Mouse (Mus musculus) cerebellum, adult 8-10 months (tissue): ENCODE results near the gene Zfp652.

ENCODE experiments used
- DNase-seq: peaks from one replicate; pipeline ENCODE4 v3.0.0; 2022

Gene Zfp652

DNA sequence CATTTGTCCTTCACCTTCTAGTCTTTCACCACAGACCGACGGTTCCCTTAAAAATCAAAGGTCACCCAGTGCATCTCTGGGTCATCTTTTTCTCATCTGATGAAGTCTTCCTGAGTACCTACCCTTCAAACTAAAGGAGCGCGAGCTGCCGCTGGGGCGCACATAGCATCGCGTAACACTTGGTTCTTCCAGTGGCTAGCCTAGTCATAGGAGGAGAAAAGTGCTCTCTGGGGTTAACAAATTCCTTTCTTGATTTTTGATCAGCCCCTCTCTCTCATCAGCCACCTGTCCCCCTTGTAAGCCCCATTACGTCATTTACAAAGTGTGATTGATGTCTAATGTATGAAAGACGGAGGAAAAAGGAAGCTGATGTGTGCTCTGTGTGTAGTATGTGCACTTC lies 56.7 kb downstream of the Zfp652 start:
- no peak for DNase-seq

DNA sequence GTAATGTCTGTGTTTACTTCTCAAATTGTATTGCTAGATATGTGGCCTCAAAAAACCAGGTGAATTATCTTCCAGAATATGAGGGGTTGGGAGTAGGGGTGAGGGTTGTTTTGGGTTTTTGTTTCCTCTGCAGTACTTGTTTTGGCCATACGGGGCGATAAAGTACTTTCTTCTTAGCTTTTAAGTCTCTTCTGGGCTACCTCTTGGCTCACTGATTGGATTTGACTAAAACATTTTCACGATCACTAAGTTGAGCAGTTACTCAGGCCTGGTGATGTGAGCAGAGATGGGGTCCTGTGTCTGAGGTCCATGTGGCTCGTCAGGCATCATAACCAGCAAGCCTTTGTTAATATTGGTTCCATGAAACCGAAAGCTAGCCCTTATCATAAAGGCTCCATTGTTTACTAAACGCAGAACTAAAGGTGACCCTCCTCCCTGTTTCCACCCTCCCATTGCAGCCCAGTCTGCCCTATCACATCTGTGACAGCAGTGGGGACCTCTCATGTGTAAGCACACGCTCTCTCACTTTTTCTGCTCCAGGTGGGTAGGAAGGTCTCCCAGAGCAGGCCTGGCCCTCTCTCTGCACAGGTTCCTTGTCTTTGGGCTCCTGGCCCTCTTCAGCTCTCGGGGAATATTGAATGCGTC lies 58.4 kb downstream of the Zfp652 start:
- DNase-seq, result no peak

DNA sequence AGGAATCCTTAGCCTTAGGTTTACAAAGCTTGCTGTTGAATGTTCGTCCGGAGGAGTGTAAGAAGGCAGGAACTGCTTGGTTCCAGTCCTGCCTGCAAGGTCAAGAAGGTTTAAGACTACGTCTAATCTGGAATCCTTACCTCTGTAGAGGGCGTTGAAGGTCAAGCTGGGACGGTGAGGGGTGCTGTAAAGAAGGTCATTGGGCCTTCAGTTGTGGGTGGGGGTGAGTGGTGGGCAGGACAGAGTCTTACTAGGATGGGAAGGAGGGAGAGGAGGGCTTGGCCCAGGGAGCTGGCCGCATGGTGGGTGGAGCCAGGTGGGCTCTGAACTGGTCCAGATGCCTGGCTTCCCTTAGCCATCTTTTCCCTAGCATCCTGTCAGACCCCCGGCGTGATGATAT lies 59.2 kb downstream of the Zfp652 start:
- DNase-seq, result no peak

DNA sequence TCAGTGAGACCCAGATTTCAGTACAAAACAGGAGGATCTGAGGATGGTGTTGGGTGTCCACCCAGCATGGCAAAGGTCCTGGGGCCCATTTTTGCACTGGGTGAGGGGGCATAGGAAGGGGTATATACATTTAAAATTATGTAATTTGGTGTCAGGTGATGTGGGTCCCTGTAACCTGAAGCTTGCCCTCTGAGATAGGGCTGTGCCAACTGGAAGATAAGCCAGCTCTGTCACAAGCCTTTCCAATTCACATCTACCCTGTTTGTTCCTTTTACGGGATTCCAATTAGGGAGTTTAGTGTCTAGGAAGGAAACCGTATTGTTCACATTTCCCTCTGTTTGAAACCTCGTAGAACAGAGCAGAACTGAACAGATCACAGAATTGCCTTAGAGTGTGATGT lies 60.8 kb downstream of the Zfp652 start:
- DNase-seq, result no peak

DNA sequence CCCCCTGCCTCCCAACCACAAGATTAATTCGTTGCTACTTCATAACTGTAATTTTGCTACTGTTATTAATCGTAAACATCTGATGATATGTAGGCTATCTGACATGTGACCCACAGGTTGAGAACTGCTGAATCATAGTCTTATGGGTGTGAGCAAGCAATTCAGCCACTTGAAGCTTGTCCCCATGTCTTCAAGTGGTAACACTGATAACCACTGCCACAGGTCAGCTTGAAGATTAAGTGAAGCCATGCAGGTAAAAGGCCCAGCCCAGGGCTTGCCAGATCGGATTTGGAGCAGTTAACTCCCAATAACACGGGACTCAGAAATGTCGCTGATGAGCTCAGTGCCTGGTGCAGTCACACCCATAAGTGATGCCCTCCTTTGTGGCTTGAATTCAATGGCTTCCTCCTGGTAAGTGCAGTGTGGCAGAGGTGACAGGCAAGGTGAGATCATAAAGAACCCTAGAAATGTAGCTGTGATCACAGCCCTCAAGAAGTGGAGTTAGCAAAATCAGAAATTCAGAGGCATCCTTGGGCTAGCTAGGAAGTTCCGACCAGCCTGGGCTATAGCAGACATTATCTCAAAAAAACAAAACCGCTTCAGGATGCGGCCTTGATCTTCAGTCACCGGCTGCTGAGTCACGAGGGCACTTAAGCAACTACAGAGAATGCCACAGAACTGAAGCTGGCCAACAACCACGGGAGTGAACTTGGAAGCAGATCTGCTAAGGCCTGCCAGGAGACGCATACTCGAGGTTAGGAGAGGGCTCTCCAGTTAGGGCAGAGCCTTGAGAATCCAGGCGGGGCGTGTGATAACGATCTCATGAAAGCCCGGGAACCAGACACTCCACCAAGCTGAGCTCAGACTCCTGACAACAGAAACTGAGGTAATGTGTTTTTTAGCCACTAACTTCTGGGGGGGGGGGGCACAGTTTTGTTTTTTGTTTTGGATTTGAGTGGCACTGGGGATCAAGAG lies 65.1 kb downstream of the Zfp652 start:
- DNase-seq, result no peak

GRCm38 (mm10) chr11:95778831-95779251 lies 66.4 kb downstream of the Zfp652 start:
- no peak for DNase-seq

GRCm38 (mm10) chr11:95779366-95779765 lies 66.9 kb downstream of the Zfp652 start:
- DNase-seq, result no peak

GRCm38 (mm10) chr11:95780480-95780879 lies 68.0 kb downstream of the Zfp652 start:
- no peak for DNase-seq

- DNase-seq, result no peak
Measured at GRCm38 (mm10) chr11:95781557-95781956, 69.1 kb downstream of the Zfp652 start.

DNA sequence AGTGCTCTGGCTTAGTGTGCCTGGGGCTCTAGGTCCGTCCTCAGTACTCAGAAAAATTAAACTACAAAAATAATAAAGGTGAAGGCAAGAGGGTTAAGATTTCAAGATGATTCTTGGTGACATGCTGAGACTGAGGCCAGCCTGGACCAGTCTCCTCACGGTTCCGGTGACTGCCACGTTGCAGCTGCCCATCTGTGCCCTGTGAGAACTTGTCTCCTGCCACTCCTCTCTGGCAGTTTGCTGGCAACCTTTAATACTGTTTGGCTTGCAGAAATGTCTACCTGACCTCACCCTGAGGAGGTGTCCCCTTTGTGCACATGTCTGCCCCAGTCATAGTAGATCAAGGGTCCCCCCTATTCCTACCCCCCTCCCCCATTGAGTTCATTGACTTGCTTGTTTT lies 71.0 kb downstream of the Zfp652 start:
- DNase-seq, result no peak

- DNase-seq, result no peak
Measured at GRCm38 (mm10) chr11:95783958-95784357, 71.5 kb downstream of the Zfp652 start.

DNA sequence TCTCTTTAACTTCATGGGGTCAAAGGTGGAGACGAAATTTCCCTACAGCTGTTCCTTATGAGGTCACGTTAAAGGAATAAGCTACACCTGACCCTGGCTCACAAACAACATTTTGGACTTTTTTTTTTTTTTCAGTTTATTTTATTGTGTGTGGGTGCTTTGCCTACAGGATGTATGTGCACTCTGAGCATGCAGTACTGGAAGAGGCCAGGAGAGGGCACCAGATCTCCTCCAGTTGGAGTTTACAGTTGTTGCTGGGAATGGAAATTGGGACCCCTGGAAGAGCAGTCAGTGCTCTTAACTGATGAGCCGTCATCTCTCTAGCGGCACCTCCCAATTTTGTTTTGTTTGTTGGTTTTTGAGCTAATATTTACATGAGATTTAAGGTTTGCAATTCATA lies 73.2 kb downstream of the Zfp652 start:
- no peak for DNase-seq

DNA sequence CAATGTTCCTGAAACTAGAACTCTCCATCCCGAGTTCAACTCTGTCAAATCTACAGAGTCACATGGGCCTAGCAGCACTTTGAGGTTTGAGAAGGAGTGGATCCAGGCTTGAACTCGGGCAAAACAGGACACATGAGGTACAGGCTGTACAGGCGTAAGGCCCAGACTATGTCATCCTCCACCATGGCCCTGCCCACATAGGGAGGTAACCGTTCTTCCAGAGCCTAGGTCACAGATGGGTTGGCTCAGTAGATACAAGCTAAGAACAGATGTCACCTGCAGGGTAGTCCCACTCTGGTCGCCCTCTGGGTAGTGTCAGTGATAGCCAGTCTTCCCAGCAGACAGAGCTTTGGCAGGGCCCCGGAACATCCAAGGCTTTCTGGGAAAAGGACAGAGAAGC lies 74.0 kb downstream of the Zfp652 start:
- no peak for DNase-seq

DNA sequence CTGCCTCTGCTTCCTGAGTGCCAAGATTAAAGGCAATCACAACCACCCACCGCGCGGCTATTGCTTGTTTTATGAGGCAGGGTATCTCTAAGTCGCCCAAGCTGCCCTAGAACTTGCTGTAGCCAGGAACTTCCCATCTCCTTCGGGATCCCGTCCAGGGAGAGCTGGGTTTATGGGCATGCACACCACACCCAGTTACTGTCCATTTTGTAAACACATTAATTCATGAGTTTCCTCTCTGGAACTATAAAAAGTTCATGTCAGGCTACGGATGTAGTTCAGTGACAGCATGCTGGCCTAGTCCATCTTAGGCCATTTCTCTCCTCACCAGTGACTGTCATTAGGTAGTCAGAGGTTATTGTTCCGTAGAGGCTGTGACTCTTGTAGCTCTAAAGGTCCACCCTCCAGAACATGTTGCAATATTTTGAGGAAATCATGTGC lies 77.0 kb downstream of the Zfp652 start:
- no peak for DNase-seq

GRCm38 (mm10) chr11:95791787-95792186 lies 79.3 kb downstream of the Zfp652 start:
- DNase-seq, result peak; percentile 15

- DNase-seq, result no peak
Measured at GRCm38 (mm10) chr11:95792950-95793509, 80.6 kb downstream of the Zfp652 start.

GRCm38 (mm10) chr11:95794201-95794600 lies 81.7 kb downstream of the Zfp652 start:
- no peak for DNase-seq

DNA sequence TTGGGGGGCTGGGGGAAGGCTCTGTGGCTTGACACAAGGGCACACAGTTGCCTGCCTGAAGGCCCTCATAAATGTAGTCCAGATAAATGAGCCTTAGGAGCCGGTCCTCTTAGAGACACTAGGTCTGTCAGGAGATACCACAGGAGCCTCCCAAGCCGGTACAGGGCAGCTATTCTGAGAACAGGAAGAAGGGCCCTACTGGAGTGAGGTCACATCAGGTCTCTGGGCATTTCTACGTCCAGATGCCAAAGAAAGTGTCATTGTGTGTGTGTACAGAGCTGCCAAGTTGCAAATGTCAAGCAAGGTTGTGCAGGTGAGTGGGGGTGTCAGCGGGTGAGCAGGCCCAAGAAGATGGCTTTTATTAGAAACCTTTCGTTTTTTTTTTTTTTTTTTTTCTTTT lies 83.1 kb downstream of the Zfp652 start:
- DNase-seq, result no peak

DNA sequence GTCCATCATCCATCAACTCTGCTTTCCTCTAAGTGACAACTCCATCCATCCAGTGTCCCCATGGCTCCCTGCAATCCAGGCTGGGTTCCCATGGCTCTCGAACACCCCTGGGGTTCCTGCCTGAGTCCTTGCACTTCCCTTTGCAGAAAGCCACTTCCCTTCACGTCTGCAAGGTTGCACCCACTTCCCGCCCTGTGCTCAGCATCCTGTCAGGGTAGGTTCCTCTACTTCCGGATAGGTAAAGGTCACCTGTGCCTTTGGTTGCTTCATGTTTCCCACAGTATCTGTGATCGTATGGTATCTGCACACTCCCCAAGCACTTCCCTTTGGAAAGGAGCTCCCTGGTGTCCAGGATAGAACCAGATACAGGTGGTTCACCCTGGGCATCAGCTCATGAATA lies 92.5 kb downstream of the Zfp652 start:
- DNase-seq, result no peak

DNA sequence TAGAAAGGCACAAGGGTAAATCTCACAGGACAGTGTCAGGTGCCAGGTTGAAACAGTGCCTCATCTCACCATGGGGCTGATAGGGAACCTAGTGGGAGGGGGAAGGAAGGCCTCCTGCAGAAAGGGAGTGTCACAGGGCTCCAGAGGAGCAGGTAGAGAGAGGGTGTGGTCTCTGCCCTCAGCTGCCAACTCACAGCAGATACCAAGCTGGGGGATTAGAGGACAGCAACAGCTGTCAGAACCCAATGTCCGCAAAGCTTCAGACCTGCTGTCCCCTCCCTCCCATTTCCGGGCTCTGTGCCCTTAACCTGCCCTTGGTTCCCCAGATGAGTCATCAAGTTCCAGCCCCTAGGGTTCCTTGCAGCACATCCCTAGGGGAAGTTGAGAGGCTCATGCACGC lies 93.1 kb downstream of the Zfp652 start:
- DNase-seq, result no peak

DNA sequence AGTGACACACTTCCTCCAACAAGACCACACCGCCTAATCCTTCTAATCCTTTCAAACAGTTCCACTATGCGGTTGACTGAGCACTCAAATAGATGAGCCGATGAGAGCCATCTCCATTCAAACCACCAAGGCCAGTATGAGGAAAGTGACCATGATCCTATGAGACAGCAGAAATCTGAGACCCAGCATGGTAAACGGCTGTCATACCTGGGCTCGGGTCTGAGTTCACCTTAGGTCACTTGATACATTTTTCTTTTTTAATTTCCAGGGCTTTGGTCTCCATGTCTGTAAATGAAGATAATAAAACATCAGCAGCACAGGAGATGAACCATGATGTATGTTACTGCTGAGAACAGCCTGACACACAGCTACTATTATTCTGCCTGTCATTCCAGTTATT lies 95.4 kb downstream of the Zfp652 start:
- no peak for DNase-seq

- no peak for DNase-seq
Measured at GRCm38 (mm10) chr11:95808448-95809011, 96.1 kb downstream of the Zfp652 start.

DNA sequence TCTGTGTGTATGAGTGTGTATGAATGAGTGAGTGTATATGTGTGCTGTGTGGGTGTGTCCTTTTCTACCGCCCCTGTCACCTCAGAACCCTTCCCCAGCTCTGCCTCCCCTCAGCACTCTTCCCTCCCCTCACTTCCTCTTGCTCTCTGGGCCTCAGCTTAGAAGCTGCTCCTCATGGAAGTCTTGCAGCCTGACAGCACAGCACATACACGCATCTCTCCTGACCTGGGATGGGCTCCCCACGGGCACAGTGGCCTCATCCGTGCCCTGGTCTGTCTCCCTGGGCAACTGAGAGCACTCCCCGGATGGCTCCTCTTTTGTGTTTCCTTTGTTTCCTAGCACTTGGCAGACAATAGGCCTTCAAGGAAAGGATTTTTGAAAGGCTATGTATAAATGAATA lies 97.1 kb downstream of the Zfp652 start:
- no peak for DNase-seq

DNA sequence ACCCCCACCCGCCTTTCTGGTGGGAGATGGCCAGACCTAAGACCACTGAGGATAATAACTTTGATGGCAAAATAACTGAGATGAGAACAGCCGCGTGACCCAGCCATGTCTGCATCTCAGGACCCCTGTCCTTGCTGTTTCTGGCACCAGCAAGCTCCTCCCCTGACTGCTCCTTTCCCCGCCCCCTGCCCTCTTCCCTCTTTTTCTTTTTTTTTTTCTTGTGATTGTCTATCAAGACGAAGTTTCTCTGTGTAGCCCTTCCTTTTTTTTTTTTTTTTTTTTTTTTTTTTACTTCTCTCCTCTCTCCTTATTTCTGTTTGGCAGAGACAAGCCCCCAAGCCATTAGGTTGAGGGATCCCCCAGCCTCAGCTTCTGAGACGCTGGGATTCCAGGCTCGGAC lies 98.4 kb downstream of the Zfp652 start:
- no peak for DNase-seq
